Mouse (Mus musculus): Measurements from ENCODE around the gene Klhdc8a.
A peak's percentile ranks its signal among the peaks of the same experiment; 100 is the strongest.

Klhdc8a gene

GRCm38 (mm10) chr1:132317894-132318863 is 19.8 kb downstream of the Klhdc8a start:
- no peak for DNase-seq (ENCODE audit: low spot score)

GRCm38 (mm10) chr1:132319242-132319641 is 20.8 kb downstream of the Klhdc8a start:
- DNase-seq (ENCODE audit: low spot score): peak; percentile 45

- no peak for DNase-seq (ENCODE audit: low spot score)
Measured at GRCm38 (mm10) chr1:132321821-132322580, 23.6 kb downstream of the Klhdc8a start.

- no peak for DNase-seq (ENCODE audit: low spot score)
Measured at GRCm38 (mm10) chr1:132322711-132323542, 24.5 kb downstream of the Klhdc8a start.

- no peak for DNase-seq (ENCODE audit: low spot score)
Measured at GRCm38 (mm10) chr1:132326777-132327176, 28.4 kb downstream of the Klhdc8a start.

- no peak for DNase-seq (ENCODE audit: low spot score)
Measured at GRCm38 (mm10) chr1:132327477-132327876, 29.1 kb downstream of the Klhdc8a start.

GRCm38 (mm10) chr1:132328565-132328964 is 30.1 kb downstream of the Klhdc8a start:
- no peak for DNase-seq (ENCODE audit: low spot score)

GRCm38 (mm10) chr1:132329656-132330055 is 31.2 kb downstream of the Klhdc8a start:
- no peak for DNase-seq (ENCODE audit: low spot score)

GRCm38 (mm10) chr1:132330397-132330796 is 32.0 kb downstream of the Klhdc8a start:
- no peak for DNase-seq (ENCODE audit: low spot score)

GRCm38 (mm10) chr1:132331283-132331682 is 32.9 kb downstream of the Klhdc8a start:
- no peak for DNase-seq (ENCODE audit: low spot score)

GRCm38 (mm10) chr1:132333201-132333600 is 34.8 kb downstream of the Klhdc8a start:
- DNase-seq (ENCODE audit: low spot score): no peak

- no peak for DNase-seq (ENCODE audit: low spot score)
Measured at GRCm38 (mm10) chr1:132333675-132334141, 35.3 kb downstream of the Klhdc8a start.

GRCm38 (mm10) chr1:132334178-132334801 is 35.9 kb downstream of the Klhdc8a start:
- DNase-seq (ENCODE audit: low spot score): no peak

GRCm38 (mm10) chr1:132335378-132335965 is 37.0 kb downstream of the Klhdc8a start:
- DNase-seq (ENCODE audit: low spot score): no peak

GRCm38 (mm10) chr1:132336921-132337320 is 38.5 kb downstream of the Klhdc8a start:
- DNase-seq (ENCODE audit: low spot score): no peak

- DNase-seq (ENCODE audit: low spot score): no peak
Measured at GRCm38 (mm10) chr1:132338027-132338660, 39.7 kb downstream of the Klhdc8a start.

GRCm38 (mm10) chr1:132341731-132342501 is 43.5 kb downstream of the Klhdc8a start:
- DNase-seq (ENCODE audit: low spot score): no peak

- DNase-seq (ENCODE audit: low spot score): no peak
Measured at GRCm38 (mm10) chr1:132342518-132342917, 44.1 kb downstream of the Klhdc8a start.

GRCm38 (mm10) chr1:132343191-132343590 is 44.8 kb downstream of the Klhdc8a start:
- DNase-seq (ENCODE audit: low spot score): no peak

GRCm38 (mm10) chr1:132343656-132344055 is 45.2 kb downstream of the Klhdc8a start:
- no peak for DNase-seq (ENCODE audit: low spot score)
